Mouse (Mus musculus): ENCODE data around the gene Rprml. TPM values are rescaled to one million over a fixed set of nuclear protein-coding genes. Genes with fewer than 3 reads are reported as not detected.
A peak's percentile ranks its signal among the peaks of the same experiment; 100 is the strongest.

Gene Rprml
- total RNA-seq (2015; ENCODE audit: low replicate concordance) (not detected in 2 replicates), total RNA-seq (2017; ENCODE audit: low replicate concordance) (not detected in 2 replicates)

GRCm38 (mm10) chr11:103649301-103649982 lies at the start of gene Rprml:
Gene Rprml (plus strand): TSS chr11:103649570.
- no peak for ATAC-seq (replicated peaks; ENCODE audit: low FRiP score, poor library complexity, severe bottlenecking)

GRCm38 (mm10) chr11:103606611-103607010 lies 42.8 kb upstream of the Rprml start:
- ATAC-seq (replicated peaks; ENCODE audit: low FRiP score, poor library complexity, severe bottlenecking): no peak

- ATAC-seq (replicated peaks; ENCODE audit: low FRiP score, poor library complexity, severe bottlenecking): no peak
These were observed 38.6 kb upstream of the Rprml start for GRCm38 (mm10) chr11:103610772-103611171.

GRCm38 (mm10) chr11:103621040-103621439 lies 28.3 kb upstream of the Rprml start, which contains the start of gene Gm884:
Gene Gm884 (minus strand): TSS chr11:103621140.
- no peak for ATAC-seq (replicated peaks; ENCODE audit: low FRiP score, poor library complexity, severe bottlenecking)

- no peak for ATAC-seq (replicated peaks; ENCODE audit: low FRiP score, poor library complexity, severe bottlenecking)
These were observed 21.9 kb upstream of the Rprml start for GRCm38 (mm10) chr11:103627453-103627852.

GRCm38 (mm10) chr11:103634806-103635205 lies 14.6 kb upstream of the Rprml start:
- ATAC-seq (replicated peaks; ENCODE audit: low FRiP score, poor library complexity, severe bottlenecking): no peak

- ATAC-seq (replicated peaks; ENCODE audit: low FRiP score, poor library complexity, severe bottlenecking): no peak
These were observed 13.9 kb upstream of the Rprml start for GRCm38 (mm10) chr11:103635481-103635880.

GRCm38 (mm10) chr11:103636261-103636660 lies 13.1 kb upstream of the Rprml start:
- no peak for ATAC-seq (replicated peaks; ENCODE audit: low FRiP score, poor library complexity, severe bottlenecking)

GRCm38 (mm10) chr11:103638790-103639189 lies 10.6 kb upstream of the Rprml start, which contains the start of gene Lyzl6:
Gene Lyzl6 (minus strand): TSS chr11:103638890.
- no peak for ATAC-seq (replicated peaks; ENCODE audit: low FRiP score, poor library complexity, severe bottlenecking)

GRCm38 (mm10) chr11:103639407-103639946 lies 9.9 kb upstream of the Rprml start:
- ATAC-seq (replicated peaks; ENCODE audit: low FRiP score, poor library complexity, severe bottlenecking): 0 out of 2 replicates have a peak, but pooled peaks have one; percentile 60

GRCm38 (mm10) chr11:103643211-103643610 lies 6.2 kb upstream of the Rprml start:
- ATAC-seq (replicated peaks; ENCODE audit: low FRiP score, poor library complexity, severe bottlenecking): no peak

GRCm38 (mm10) chr11:103645731-103646130 lies 3.6 kb upstream of the Rprml start:
- ATAC-seq (replicated peaks; ENCODE audit: low FRiP score, poor library complexity, severe bottlenecking): no peak

- ATAC-seq (replicated peaks; ENCODE audit: low FRiP score, poor library complexity, severe bottlenecking): no peak
These were observed 3.1 kb upstream of the Rprml start for GRCm38 (mm10) chr11:103646301-103646700.

- no peak for ATAC-seq (replicated peaks; ENCODE audit: low FRiP score, poor library complexity, severe bottlenecking)
These were observed 1.3 kb upstream of the Rprml start for GRCm38 (mm10) chr11:103647921-103648620.

- ATAC-seq (replicated peaks; ENCODE audit: low FRiP score, poor library complexity, severe bottlenecking): no peak
These were observed 714 bp upstream of the Rprml start for GRCm38 (mm10) chr11:103648656-103649055.

GRCm38 (mm10) chr11:103649983-103650493 lies 668 bp downstream of the Rprml start:
- ATAC-seq (replicated peaks; ENCODE audit: low FRiP score, poor library complexity, severe bottlenecking): no peak

GRCm38 (mm10) chr11:103651426-103651825 lies 2.1 kb downstream of the Rprml start:
- no peak for ATAC-seq (replicated peaks; ENCODE audit: low FRiP score, poor library complexity, severe bottlenecking)

GRCm38 (mm10) chr11:103653359-103653965 lies 4.1 kb downstream of the Rprml start:
- ATAC-seq (replicated peaks; ENCODE audit: low FRiP score, poor library complexity, severe bottlenecking): no peak

- ATAC-seq (replicated peaks; ENCODE audit: low FRiP score, poor library complexity, severe bottlenecking): no peak
These were observed 7.2 kb downstream of the Rprml start for GRCm38 (mm10) chr11:103656520-103656919.

- ATAC-seq (replicated peaks; ENCODE audit: low FRiP score, poor library complexity, severe bottlenecking): no peak
These were observed 8.8 kb downstream of the Rprml start for GRCm38 (mm10) chr11:103658189-103658588.

Measured in erythroblast, adult 5-6 weeks (primary cell).